Mouse (Mus musculus): Measurements from ENCODE around the gene Cog4. TPM values are rescaled to one million over a fixed set of nuclear protein-coding genes. Genes with fewer than 3 reads are reported as not detected.
A peak's percentile ranks its signal among the peaks of the same experiment; 100 is the strongest.
"Not testable (repeated sequence)": the region's sequence is repeated elsewhere in the genome, so short reads cannot be mapped to it uniquely, and the experiment has no call there.

Gene Cog4
- total RNA-seq, 2 experiments from 2014 or later = 60.3 to 64.2 TPM

GRCm38 (mm10) chr8:110920773-110921277 is 74.4 kb downstream of the Cog4 start:
- peak overlapping the region; percentile 76 for H3K4me3 ChIP-seq
- intact Hi-C loops (cut with DNase I) = loop anchor here (2.0 to 5.0 kb wide), 2 partner anchors 14 to 36 kb away; no protein-coding TSS in a partner anchor
- H3K27ac ChIP-seq = peak overlapping the region; percentile 95
- no peak for TF ChIP-seq CTCF (IDR thresholded peaks at IDR 0.05)
- no peak for DNase-seq

GRCm38 (mm10) chr8:110921492-110922230 is 75.3 kb downstream of the Cog4 start:
- no peak for TF ChIP-seq CTCF (IDR thresholded peaks at IDR 0.05)
- H3K27ac ChIP-seq = peak overlapping the region; percentile 95
- peak overlapping the region; percentile 76 for H3K4me3 ChIP-seq
- peak; percentile 82 for DNase-seq
- intact Hi-C loops (cut with DNase I) = loop anchor here (2.0 to 5.0 kb wide), 2 partner anchors 13 to 36 kb away; no protein-coding TSS in a partner anchor

GRCm38 (mm10) chr8:110925691-110926140 is 79.3 kb downstream of the Cog4 start:
- no peak for TF ChIP-seq CTCF (IDR thresholded peaks at IDR 0.05)
- no peak for DNase-seq
- intact Hi-C loops (cut with DNase I) = no loop called here
- Histone ChIP-seq H3K27ac (peak overlapping the region; percentile 43), H3K4me3 (no peak overlapping the region)

- no peak for DNase-seq
- no peak overlapping the region for H3K4me3 ChIP-seq
- intact Hi-C loops (cut with DNase I) = no loop called here
- no peak for TF ChIP-seq CTCF (IDR thresholded peaks at IDR 0.05)
- H3K27ac ChIP-seq = peak overlapping the region; percentile 62
These were observed 80.3 kb downstream of the Cog4 start for GRCm38 (mm10) chr8:110926690-110927089.

GRCm38 (mm10) chr8:110928435-110928834 is 82.0 kb downstream of the Cog4 start:
- no peak for DNase-seq
- TF ChIP-seq CTCF (IDR thresholded peaks at IDR 0.05) = no peak
- H3K4me3 ChIP-seq = no peak overlapping the region
- intact Hi-C loops (cut with DNase I) = no loop called here
- peak overlapping the region; percentile 36 for H3K27ac ChIP-seq

- H3K27ac ChIP-seq = no peak overlapping the region
- no peak overlapping the region for H3K4me3 ChIP-seq
- no peak for TF ChIP-seq CTCF (IDR thresholded peaks at IDR 0.05)
- intact Hi-C loops (cut with DNase I) = no loop called here
- DNase-seq = no peak
These were observed 82.7 kb downstream of the Cog4 start for GRCm38 (mm10) chr8:110929066-110929465.

- intact Hi-C loops (cut with DNase I); H3K4me3 ChIP-seq; H3K27ac ChIP-seq; DNase-seq: not testable (repeated sequence)
These were observed 83.3 kb downstream of the Cog4 start for GRCm38 (mm10) chr8:110929672-110930071.

- Histone ChIP-seq H3K4me3 (peak overlapping the region; percentile 32), H3K27ac (peak overlapping the region; percentile 72)
- intact Hi-C loops (cut with DNase I) = no loop called here
- DNase-seq = peak; percentile 82
- TF ChIP-seq CTCF (IDR thresholded peaks at IDR 0.05) = no peak
These were observed 85.0 kb downstream of the Cog4 start for GRCm38 (mm10) chr8:110931176-110931939.

Other genes starting within 250 kb of the Cog4 start
- 10 to 100 TPM; 15.6 to 18.2 TPM for gene Vac14, start 228.0 kb upstream of the Cog4 start, total RNA-seq (2021)
- gene Mtss1l, start 125.1 kb upstream of the Cog4 start, total RNA-seq (2021) = 100 to 1,000 TPM in 1 of 2 experiments, 10 to 100 TPM in 1; 85.5 to 125 TPM
- gene Il34, start 40.7 kb upstream of the Cog4 start, total RNA-seq (2021) = 1 to 10 TPM; 5.2 TPM
- 10 to 100 TPM; 16.9 to 19.7 TPM for gene Sf3b3, start 187 bp downstream of the Cog4 start, total RNA-seq (2021)
- gene Fuk, start 55.9 kb downstream of the Cog4 start, total RNA-seq (2021) = 1 to 10 TPM; 4.4 TPM
- gene St3gal2, start 73.3 kb downstream of the Cog4 start, total RNA-seq (2021) = 10 to 100 TPM; 46.4 to 51.0 TPM
- 10 to 100 TPM; 29.4 to 30.2 TPM for gene Ddx19a, start 151.2 kb downstream of the Cog4 start, total RNA-seq (2021)
- gene Ddx19b, start 185.2 kb downstream of the Cog4 start, total RNA-seq (2021) = 10 to 100 TPM; 11.4 to 13.0 TPM
- gene Aars, start 186.5 kb downstream of the Cog4 start, total RNA-seq (2021) = 10 to 100 TPM; 50.5 to 54.2 TPM
- gene Exosc6, start 209.7 kb downstream of the Cog4 start, total RNA-seq (2021) = not detected
- 1 to 10 TPM in 1 of 2 experiments, under 1 TPM in 1; 0.36 to 1.1 TPM for gene Clec18a, start 245.8 kb downstream of the Cog4 start, total RNA-seq (2021)
- 100 to 1,000 TPM; 111 to 130 TPM for gene Pdpr, start 248.0 kb downstream of the Cog4 start, total RNA-seq (2021)